Mouse (Mus musculus) heart, adult 2 months (tissue): ENCODE measurements at regions not wholly inside any gene's neighbourhood (a gene's known extent, or its start where the extent isn't known, plus 50 kb on each side); places are given as distances from the start of the nearest gene placed in this dataset.

ENCODE experiments used
- DNase-seq, 2 experiments: peaks; one replicate each; pipeline ENCODE4 v3.0.0; 2021
- H3K27ac ChIP-seq: fragments of 200-600 bp; 2 replicates; pipeline ENCODE4 v1.8.1; 2022
- H3K27me3 ChIP-seq: fragments of 200-500 bp; 2 replicates; pipeline ENCODE4 v1.6.1; 2012; ENCODE audit warnings: mild to moderate bottlenecking, low read length, inconsistent platforms, mixed read lengths; ENCODE audit not compliant: control insufficient read depth, insufficient read depth
- H3K36me3 ChIP-seq: fragments of 200-500 bp; 2 replicates; pipeline ENCODE4 v1.6.1; 2012; ENCODE audit warnings: low read length, inconsistent platforms; ENCODE audit not compliant: control insufficient read depth, insufficient read depth
- H3K4me1 ChIP-seq: fragments of 200-500 bp; 2 replicates; pipeline ENCODE4 v1.6.1; 2011; ENCODE audit warnings: low read length; ENCODE audit not compliant: control insufficient read depth, insufficient read depth
- H3K4me3 ChIP-seq: fragments of 200-600 bp; 2 replicates; pipeline ENCODE4 v1.8.1; 2022
- H3K79me2 ChIP-seq: fragments of 200-500 bp; replicated peaks from 2 replicates; pipeline ENCODE4 v1.6.1; 2012; ENCODE audit warnings: mild to moderate bottlenecking, inconsistent platforms, low read length, moderate library complexity, mixed read lengths; ENCODE audit not compliant: control insufficient read depth, insufficient read depth
- H3K9ac ChIP-seq: fragments of 200-500 bp; 2 replicates; pipeline ENCODE4 v1.6.1; 2012; ENCODE audit warnings: low read depth, mild to moderate bottlenecking, control low read depth, inconsistent platforms, low read length, mixed read lengths
- CTCF ChIP-seq: fragments of 200-600 bp; IDR thresholded peaks from 2 replicates; pipeline ENCODE4 v1.8.1; 2022; ENCODE audit warnings: antibody characterized with exemption, mild to moderate bottlenecking, moderate library complexity
- EP300 ChIP-seq: fragments of 200-500 bp; IDR thresholded peaks from 2 replicates; pipeline ENCODE4 v1.6.1; 2011; ENCODE audit warnings: low read depth, low read length, control low read depth; ENCODE audit not compliant: insufficient read depth
- POLR2A ChIP-seq: fragments of 200-500 bp; IDR thresholded peaks from 2 replicates; pipeline ENCODE4 v1.6.1; 2011; ENCODE audit warnings: mild to moderate bottlenecking, low read depth, low read length, control low read depth; ENCODE audit not compliant: insufficient read depth
- WGBS: fragments of 180-500 bp; shearing (Covaris S2); methylation state at CpG from one replicate; pipeline ENCODE4 v1.1.7; 2018; 5-methylcytosine and 5-hydroxymethylcytosine counted together
- intact Hi-C: fragments of 180-260 bp; cut with DNase I; formaldehyde crosslinking; loops from one replicate; pipeline ENCODE4 v1.15.1; 2025

- Histone ChIP-seq H3K4me3 (no peak overlapping the region), H3K9ac (no peak overlapping the region), H3K27ac (no peak overlapping the region), H3K4me1 (no peaks in the 10 kb centered on the region), H3K36me3 (no peaks in the 10 kb centered on the region), H3K27me3 (no peaks in the 10 kb centered on the region), H3K79me2 (no peaks in the 10 kb centered on the region)
- intact Hi-C loops, result no loop called here
- TF ChIP-seq EP300 (no peak), POLR2A (no peak)
- DNase-seq, result no peak
- WGBS, result 85% methylated on average over 5 of the region's 5 CpGs
These were observed 113.5 kb upstream of the Fam19a1 start for GRCm38 (mm10) chr6:95999441-95999840.

DNA sequence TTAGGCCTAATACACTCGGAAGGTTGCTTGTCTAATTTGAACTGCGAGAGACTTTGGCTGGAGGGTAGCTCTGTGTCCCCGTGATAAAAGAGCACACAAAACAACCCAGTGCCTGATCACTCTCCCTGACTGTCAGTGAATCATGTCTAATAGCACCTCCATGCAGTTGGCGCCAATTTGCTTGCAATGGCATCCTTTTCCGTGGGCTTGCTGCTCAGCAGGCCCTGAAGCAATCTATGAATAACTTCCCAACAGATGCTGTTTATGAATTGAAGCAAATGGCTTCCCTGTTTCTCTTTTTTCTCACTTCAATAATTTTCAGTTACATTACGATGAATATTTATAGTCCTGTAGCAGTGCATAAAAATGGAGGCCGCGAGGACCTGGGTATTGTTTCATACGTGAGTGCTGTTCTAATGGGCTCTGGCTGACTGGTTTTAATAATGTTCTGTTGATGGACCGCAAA lies 112.9 kb upstream of the Fam19a1 start:
- Histone ChIP-seq H3K4me1 (no peaks in the 10 kb centered on the region), H3K27me3 (no peaks in the 10 kb centered on the region), H3K27ac (no peak overlapping the region), H3K36me3 (no peaks in the 10 kb centered on the region), H3K79me2 (no peaks in the 10 kb centered on the region), H3K4me3 (no peak overlapping the region), H3K9ac (no peak overlapping the region)
- intact Hi-C loops, result no loop called here
- DNase-seq, result no peak
- TF ChIP-seq POLR2A, result no peak
- TF ChIP-seq EP300, result no peak
- TF ChIP-seq CTCF, result no peak
- WGBS, result 85% methylated on average over 10 of the region's 10 CpGs

- intact Hi-C loops, result no loop called here
- no peaks in the 10 kb centered on the region for H3K27me3 ChIP-seq
- H3K79me2 ChIP-seq, result no peaks in the 10 kb centered on the region
- no peak overlapping the region for H3K4me3 ChIP-seq
- TF ChIP-seq CTCF (no peak), EP300 (no peak), POLR2A (no peak)
- no peaks in the 10 kb centered on the region for H3K4me1 ChIP-seq
- H3K36me3 ChIP-seq, result no peaks in the 10 kb centered on the region
- no peak overlapping the region for H3K9ac ChIP-seq
- no peak for DNase-seq
- no peak overlapping the region for H3K27ac ChIP-seq
- WGBS, result 43% methylated on average over 5 of the region's 5 CpGs
These were observed 101.7 kb upstream of the Fam19a1 start for GRCm38 (mm10) chr6:96011299-96011698.

DNA sequence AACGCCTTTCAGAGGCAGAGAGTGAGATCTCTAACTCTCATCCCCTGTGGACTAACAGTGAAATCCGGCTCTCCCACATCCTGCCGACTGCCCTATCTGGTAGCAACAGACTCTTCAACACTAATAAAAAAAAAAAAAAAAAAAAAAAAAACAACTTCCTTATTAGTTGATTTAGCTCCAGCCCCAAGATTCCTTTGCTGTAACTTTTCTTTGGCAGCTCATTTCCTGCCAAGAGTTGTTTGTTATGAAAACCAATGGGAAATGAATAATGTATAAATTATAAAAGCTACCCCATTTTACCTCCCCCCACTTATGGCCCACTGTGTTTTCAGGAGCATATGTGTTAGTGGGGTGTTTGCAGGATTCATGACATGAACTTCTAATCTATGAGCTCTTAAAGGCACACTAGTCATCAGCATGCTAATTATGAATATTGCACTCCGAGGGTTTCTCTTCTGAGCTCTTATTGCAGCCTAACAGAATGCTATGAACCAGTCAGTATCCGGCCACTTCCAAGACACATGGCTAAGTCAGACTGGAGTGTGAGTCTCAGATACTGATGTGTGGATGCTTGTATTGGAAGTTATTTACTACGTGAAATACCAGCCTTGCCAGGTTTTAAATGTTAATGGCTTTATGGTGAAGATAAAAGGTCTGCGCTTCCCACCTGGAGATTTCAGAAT lies 84.8 kb upstream of the Fam19a1 start:
- TF ChIP-seq POLR2A, result no peak
- no peak for TF ChIP-seq EP300
- TF ChIP-seq CTCF, result no peak
- Histone ChIP-seq H3K27ac (no peak overlapping the region), H3K4me3 (no peak overlapping the region), H3K4me1 (peaks cover 2% of the 10 kb centered on the region), H3K27me3 (no peaks in the 10 kb centered on the region), H3K9ac (no peak overlapping the region), H3K36me3 (no peaks in the 10 kb centered on the region), H3K79me2 (no peaks in the 10 kb centered on the region)
- 52% methylated on average over 7 of the region's 7 CpGs for WGBS
- intact Hi-C loops, result no loop called here
- DNase-seq, result no peak

GRCm38 (mm10) chr6:96043711-96044110 lies 69.2 kb upstream of the Fam19a1 start:
- H3K79me2 ChIP-seq, result no peaks in the 10 kb centered on the region
- intact Hi-C loops, result no loop called here
- H3K36me3 ChIP-seq, result no peaks in the 10 kb centered on the region
- no peak overlapping the region for H3K4me3 ChIP-seq
- H3K27me3 ChIP-seq, result no peaks in the 10 kb centered on the region
- no peaks in the 10 kb centered on the region for H3K4me1 ChIP-seq
- no peak overlapping the region for H3K27ac ChIP-seq
- 46% methylated on average over 4 of the region's 4 CpGs for WGBS
- no peak overlapping the region for H3K9ac ChIP-seq
- no peak for DNase-seq
- no peak for TF ChIP-seq EP300
- TF ChIP-seq CTCF, result no peak
- TF ChIP-seq POLR2A, result no peak

DNA sequence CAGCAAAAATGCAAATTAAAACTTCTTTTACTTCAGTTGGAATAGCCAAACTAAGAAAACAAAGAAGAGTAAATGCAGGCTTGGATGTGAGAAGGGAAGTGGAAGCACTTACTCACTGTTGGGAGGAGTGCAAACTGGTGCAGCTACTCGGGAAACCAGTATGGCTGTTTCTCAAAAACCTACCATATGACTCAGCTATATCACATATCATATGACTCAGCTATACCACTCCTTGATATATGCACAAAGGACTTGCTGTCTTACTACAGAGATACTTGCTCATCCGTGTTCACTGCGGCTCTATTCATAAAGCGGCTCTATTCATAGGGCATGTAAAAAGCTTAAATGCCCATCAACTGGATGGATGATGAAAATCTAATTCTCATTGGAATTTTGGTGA lies 59.5 kb upstream of the Fam19a1 start:
- H3K4me3 ChIP-seq, result no peak overlapping the region
- 77% methylated on average over 4 of the region's 4 CpGs for WGBS
- H3K27me3 ChIP-seq, result no peaks in the 10 kb centered on the region
- intact Hi-C loops, result no loop called here
- no peaks in the 10 kb centered on the region for H3K36me3 ChIP-seq
- no peaks in the 10 kb centered on the region for H3K79me2 ChIP-seq
- no peak overlapping the region for H3K27ac ChIP-seq
- H3K9ac ChIP-seq, result no peak overlapping the region
- no peak for DNase-seq
- TF ChIP-seq EP300, result no peak
- TF ChIP-seq CTCF, result no peak
- no peaks in the 10 kb centered on the region for H3K4me1 ChIP-seq
